Mouse (Mus musculus): ENCODE measurements around the gene Cep152.

Gene Cep152

DNA sequence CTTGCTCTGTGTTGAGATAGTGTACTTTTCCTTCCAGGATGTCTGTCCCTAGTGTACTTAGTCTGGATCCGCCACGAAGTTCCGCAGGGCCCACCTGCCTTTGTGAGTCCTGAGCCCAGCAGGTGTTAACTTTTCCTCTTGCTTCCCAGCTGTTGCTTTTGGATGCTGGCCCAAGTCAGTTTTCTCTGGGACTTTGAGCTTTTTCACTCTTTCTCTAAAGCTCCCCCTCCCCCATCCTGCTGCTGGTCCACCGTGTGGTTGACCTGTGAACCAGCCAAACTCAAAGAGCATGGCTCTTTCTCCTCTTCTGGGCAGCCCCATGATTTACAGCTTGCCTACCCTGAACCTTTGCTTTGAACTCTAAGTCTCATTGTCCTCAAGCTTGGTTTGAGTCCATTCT, 1.6 kb upstream of the Cep152 start:
- no peak for DNase-seq (ENCODE audit: low spot score)

- no peak for DNase-seq (ENCODE audit: low spot score)
These were observed 707 bp downstream of the Cep152 start for GRCm38 (mm10) chr2:125624127-125624685.

DNA sequence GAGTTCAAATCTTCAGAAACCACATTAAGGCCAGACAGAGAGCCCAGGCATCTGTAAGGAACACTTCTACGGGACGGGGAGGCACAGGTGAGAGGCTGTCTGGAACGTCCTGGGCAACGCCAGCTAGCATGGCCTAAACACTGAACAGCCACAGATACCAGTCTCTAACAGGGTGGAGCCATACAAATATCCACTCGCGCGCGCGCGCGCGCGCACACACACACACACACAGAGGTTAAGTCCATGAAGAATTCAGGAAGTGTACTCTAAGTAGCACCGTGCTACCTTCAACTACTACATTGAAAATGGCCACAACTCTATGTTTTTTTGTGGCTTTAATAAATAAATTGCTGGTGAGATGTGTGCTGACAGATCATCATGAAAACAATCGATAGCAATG, 1.7 kb downstream of the Cep152 start:
- DNase-seq (ENCODE audit: low spot score), result no peak

GRCm38 (mm10) chr2:125620213-125620907, 4.6 kb downstream of the Cep152 start:
- no peak for DNase-seq (ENCODE audit: low spot score)

DNA sequence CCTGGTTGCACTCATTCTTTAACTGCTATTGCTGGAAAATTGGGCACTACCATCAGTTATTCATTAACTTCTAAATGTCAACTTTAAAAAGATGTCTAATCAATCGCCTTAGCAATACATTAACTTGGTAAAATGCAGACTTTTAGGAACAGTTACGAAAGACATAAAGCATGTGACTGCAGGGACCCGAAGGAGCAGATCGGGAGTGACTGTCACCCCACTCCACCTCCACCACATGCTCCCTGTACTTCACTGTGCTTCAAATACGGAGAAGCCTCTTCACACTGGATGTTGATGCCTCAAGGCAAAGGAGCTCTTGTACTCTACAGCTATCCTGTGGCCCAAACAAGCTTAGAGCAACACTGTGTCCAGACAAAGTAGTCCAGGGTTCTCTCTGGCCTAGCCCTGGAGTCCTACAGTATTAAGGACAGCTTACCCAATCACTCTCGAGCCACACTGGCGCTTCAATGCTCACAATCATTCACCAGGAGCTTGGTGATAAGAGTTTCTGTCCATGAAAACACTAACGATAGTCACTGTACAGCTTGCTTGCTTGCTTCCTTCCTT, 9.0 kb downstream of the Cep152 start:
- DNase-seq (ENCODE audit: low spot score), result no peak

DNA sequence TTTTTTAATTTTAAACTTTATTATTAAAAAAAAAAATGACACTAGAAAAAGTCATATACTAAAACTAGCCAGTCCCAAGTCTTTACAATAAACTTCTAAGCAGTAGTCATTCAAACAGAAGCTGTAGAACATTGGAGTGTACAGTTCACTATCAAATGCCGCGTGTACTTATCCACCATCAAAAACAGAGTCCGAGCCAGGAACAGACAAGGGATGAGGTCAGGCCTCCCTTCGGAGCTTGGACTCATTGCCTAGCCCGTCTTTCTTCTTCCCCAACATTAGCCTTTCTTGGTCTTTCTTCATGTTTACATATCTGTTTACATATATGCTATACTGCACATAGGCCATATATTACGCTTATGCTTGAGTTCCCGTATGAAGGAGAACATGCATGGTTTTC, 9.5 kb downstream of the Cep152 start:
- DNase-seq (ENCODE audit: low spot score), result no peak

DNA sequence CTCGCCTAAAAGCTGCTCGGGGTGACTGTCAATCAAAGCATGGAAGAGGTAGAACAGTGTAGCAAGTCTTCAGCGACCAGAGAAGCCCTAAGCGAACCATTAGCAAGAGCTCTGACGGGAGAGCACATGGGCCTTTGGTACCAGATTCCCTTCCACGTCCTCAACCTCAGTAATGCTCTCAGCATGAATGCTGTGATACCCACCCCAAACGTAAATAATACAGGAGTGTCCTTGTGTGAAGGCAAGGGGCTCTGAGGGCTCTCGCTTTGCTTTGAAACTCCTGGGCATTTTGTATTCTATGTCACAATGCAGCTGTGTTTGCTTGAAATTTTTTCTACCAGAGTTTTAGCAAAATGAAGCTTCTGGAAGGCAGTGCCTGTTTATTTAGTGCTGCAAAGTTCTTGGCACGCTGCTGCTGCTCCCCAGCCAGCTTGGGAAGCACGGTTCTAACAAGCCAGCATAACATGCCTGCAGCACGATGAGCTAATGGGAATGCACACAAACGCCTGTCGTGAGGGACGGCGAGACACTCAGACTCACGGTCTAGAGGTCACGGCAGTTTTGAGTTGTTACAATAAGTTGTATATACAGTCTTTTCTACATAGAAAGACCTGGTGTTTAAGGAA, 18.6 kb downstream of the Cep152 start:
- no peak for DNase-seq (ENCODE audit: low spot score)

DNA sequence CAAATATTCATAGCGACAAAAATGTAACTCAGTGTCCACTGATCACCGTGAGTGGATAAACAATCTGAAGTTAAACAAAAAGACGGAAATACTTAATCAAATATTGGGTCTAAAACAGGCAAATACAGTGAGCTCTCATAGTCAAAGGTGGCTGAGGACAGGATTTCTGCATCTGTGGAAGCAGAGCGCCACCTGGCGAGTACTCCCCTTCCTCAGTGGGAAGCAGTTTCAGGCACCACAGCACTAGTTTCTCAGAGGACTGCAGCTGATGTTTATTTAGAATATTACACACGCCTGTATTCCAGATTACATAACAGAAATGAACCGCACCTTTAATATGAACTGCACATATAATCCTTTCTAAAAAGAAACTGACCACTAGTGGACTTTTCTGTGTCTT, 20.3 kb downstream of the Cep152 start:
- peak; percentile 35 for DNase-seq (ENCODE audit: low spot score)

DNA sequence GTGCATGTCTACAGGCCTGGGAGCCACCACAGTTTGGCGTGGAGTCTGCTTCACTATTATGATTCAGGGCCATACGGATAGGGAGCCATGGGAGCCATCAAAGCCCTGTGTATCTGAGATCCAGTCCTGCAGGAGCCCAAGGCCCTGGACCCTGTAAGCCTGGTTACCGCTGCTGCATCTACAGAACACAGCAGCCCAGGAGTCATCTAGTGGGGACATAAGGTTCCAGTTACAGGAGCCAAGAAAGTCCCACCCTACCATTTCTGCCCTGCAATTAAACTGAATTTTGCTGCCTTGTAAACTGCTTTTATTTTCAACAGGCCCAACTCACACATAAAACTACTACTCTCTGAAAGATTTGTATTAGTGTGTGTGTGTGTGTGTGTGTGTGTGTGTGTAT, 21.9 kb downstream of the Cep152 start:
- DNase-seq (ENCODE audit: low spot score), result no peak

DNA sequence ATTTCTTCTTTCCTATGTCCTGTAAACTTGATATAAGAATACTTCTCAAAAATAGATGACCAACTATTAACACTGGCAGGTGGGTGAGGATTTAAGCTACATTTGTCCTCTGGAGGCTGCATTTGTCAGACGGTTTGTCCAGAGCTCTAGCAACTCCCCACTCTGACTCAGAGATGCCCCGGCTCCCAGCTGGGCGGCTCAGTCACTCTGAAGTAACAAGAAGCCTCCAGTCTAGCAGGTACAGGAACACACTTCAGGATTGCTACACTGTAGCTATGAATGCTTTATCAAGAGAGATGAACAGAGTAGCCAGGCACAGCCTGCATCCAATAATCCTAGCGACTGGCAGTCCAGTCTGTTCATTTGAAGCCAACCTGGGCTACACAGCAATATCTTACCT, 26.0 kb downstream of the Cep152 start:
- no peak for DNase-seq (ENCODE audit: low spot score)

GRCm38 (mm10) chr2:125598251-125598650, 26.7 kb downstream of the Cep152 start:
- no peak for DNase-seq (ENCODE audit: low spot score)

GRCm38 (mm10) chr2:125594786-125595185, 30.1 kb downstream of the Cep152 start:
- no peak for DNase-seq (ENCODE audit: low spot score)

GRCm38 (mm10) chr2:125594072-125594471, 30.8 kb downstream of the Cep152 start:
- no peak for DNase-seq (ENCODE audit: low spot score)

DNA sequence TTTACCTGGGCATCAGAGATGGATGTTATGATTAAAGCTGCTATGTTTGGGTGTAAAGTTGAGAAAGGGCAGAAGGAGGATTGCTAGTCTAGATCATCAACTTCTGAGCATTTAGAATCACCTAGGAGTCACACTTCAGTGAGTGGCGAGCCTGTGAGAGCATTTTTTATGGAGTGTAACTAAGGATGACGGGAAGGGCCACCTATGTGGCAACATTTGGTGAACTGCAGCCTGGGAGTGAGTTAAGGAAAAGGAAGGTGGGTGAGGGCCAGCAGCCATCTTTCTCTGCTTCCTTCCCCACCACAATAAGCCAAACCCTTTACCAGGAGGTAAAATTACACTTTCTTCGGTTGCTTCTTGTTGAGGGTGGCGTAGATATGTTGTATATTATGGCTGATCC, 33.0 kb downstream of the Cep152 start:
- DNase-seq (ENCODE audit: low spot score), result no peak

DNA sequence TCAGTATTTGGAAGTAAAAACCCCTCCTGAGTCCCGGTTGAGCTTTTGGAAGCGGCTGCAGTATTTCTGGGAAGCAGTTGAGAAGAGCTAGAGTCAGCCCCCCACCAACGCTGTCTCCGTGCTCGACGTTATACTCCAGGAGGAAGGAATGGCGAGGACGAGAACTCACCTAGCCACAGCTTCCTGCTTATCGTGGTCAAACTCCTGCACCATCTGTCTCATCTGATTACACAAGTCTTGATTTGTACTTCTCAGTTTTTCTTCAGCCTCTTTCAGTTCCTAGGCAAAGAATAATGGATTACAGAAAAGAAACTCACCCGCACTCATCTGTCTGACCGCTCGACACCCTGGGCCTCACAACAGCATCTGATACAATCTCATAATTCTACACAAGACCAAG, 35.6 kb downstream of the Cep152 start:
- no peak for DNase-seq (ENCODE audit: low spot score)

DNA sequence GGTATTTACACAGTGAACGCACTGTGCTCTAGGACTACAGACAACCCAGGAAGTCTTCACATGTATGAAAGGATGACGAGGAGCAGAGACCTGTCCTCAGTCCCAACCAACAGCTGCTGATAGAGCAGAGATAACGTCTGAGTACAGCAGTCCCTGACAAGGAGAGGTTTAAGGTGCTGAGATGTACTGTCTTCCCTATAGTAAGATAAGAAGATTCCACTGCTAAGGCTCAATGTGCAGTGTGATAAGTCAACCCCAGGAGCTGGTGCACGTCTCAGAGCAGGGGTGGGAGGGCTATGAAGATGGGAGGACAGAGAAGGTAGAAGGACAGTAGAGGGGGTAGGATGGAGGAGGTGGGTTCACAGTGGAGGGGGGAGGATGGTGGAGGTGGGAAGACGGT, 43.8 kb downstream of the Cep152 start:
- DNase-seq (ENCODE audit: low spot score), result no peak

GRCm38 (mm10) chr2:125577670-125578069, 47.2 kb downstream of the Cep152 start:
- no peak for DNase-seq (ENCODE audit: low spot score)

DNA sequence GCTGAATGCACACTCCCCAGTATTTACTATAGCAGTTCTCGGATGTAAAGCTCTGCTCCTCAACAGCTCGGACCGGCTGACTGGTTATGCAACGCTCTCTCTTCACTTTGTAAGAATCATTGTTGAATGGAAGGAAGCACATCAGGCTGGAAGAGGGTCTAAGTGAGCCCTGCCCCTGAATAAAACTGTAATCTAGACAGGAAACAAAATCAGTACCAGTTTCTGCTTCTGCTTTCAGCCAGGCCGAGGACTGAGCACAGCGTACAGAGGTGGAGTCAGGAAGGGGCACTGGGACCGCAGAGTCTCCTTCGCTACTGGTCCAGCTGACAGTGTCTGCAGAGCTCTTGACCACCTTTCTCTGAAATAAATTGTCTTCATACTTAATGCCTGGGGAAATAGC, 48.4 kb downstream of the Cep152 start:
- DNase-seq (ENCODE audit: low spot score), result no peak

DNA sequence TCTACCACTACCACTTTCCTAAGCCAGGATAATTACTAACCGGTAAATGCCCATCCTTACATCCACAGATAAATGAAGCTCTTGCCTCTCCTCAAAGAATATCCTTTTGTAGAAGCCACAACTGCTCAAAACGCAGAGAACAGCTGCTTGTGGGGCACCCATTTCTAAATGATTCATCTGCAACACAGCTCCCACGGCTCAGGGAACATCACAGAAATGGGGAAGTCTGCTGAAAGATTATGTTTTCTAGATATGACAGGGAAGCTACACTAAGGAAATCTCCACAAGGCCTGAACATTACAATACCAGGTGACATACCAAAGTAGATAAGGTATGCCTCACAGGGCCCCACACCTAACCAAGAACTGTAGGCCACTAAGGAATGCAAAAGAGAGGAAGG, 49.1 kb downstream of the Cep152 start:
- DNase-seq (ENCODE audit: low spot score), result no peak

DNA sequence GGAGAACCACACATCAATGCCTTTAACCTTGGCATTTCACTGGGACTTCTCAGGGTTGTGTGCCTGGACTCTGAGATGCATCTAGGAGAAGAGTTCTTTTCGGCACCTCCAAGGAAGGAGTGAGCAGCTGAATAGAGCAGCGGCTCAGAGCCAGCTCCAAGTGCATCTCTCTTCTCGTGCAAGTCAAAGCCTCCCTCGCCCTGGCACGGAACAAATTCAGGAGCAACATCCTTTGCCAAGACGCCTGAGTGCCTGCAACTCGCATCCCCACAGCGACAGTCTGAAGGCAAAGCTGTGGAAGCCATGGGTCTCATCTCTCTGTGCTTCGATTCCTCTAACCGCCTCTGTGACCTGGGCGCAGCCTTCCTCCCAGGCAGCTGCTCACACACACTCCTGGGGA, 61.0 kb downstream of the Cep152 start:
- no peak for DNase-seq (ENCODE audit: low spot score)

GRCm38 (mm10) chr2:125562407-125562806, 62.5 kb downstream of the Cep152 start:
- DNase-seq (ENCODE audit: low spot score), result no peak

DNA sequence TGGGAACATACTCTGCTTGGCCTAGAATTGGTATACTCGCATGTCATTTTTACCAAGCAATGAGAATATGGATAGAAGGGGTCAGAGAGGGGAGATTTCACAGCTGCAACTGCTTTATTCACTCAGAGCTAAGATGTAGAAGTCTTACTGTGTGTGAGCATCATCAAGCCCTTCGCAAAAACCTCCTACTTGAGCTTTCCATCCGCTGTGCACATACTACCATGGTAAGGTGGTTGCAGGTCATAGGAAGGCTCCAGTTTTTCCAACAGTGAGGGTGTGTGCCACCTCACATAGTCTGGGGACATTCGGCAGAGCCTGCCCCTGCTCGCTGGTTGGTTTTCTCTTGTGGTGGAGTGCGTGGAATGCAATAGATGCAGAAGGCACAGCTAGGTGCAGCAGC, 64.9 kb downstream of the Cep152 start:
- no peak for DNase-seq (ENCODE audit: low spot score)

Data from left cerebral cortex, adult 11 months (tissue).